Mouse (Mus musculus): ENCODE measurements around the gene Tfb2m. TPM values are rescaled to one million over a fixed set of nuclear protein-coding genes. Genes with fewer than 3 reads are reported as not detected.

The Tfb2m gene
- polyA plus RNA-seq, 1 experiment from 2014 or later = 37.2 TPM

DNA sequence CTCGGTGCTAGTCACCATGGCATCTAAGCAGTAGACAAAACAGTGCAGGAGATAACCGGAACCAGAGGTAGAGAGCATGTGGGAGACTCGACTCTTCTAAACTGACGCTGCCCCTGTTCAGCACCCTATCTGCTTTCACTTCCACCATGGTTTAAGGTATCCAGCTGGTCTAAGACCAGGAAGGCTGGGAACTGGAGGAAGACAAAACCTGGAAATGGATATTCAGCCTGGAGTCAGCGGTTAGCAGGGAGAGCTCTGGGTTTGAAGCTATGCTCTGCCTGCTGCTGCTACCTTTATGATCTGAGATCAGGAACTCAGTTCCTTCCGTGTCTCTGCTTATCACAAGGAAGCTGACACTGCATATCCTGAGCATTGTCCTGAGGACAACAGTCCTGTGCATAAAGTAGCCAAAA, 36.0 kb upstream of the Tfb2m start:
- ATAC-seq = peak; percentile 61; the same call in 1 of the 2 replicates
- H3K4me3 ChIP-seq (ENCODE audit: low read depth, low read length) = no peak overlapping the region
- H3K4me1 ChIP-seq (ENCODE audit: control insufficient read depth, insufficient read depth, low read length) = peaks cover 3% of the 10 kb centered on the region; the same call in 1 of the 2 replicates
- no peaks in the 10 kb centered on the region for H3K9me3 ChIP-seq (replicated peaks; ENCODE audit: control insufficient read depth, low read length)
- H3K36me3 ChIP-seq (ENCODE audit: control insufficient read depth, insufficient read depth, low read length) = peaks cover 14% of the 10 kb centered on the region
- no peak overlapping the region for H3K4me2 ChIP-seq (ENCODE audit: low read length)
- no peak overlapping the region for H3K9ac ChIP-seq (ENCODE audit: low read length)
- no peak overlapping the region for H3K27ac ChIP-seq (ENCODE audit: low read depth, low read length)
- WGBS = 75% methylated on average over 6 of the region's 6 CpGs
- no peaks in the 10 kb centered on the region for H3K27me3 ChIP-seq (replicated peaks; ENCODE audit: control insufficient read depth, insufficient read depth, low read length)
- peak; percentile 42 for DNase-seq (ENCODE audit: low spot score)

DNA sequence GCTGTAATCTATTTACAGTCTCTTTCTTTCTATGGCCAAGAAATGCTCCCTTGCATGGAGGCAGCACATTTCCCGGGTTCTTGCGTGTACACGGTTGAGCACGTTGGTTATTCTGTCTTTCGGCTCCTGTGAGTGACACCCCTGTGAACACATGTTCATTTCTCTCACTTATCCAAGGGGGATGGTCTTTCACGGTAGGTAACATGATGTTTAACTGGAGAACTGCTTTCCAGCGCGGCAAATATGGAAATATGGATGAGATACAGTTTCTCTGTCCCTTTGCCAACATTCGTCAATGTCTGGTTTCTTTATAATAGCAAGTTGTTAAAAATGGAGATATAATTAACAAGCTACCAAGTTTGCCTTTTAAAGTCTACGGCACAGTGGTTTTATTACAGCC, 35.4 kb upstream of the Tfb2m start:
- H3K4me2 ChIP-seq (ENCODE audit: low read length) = no peak overlapping the region
- peak; percentile 50 for DNase-seq (ENCODE audit: low spot score)

DNA sequence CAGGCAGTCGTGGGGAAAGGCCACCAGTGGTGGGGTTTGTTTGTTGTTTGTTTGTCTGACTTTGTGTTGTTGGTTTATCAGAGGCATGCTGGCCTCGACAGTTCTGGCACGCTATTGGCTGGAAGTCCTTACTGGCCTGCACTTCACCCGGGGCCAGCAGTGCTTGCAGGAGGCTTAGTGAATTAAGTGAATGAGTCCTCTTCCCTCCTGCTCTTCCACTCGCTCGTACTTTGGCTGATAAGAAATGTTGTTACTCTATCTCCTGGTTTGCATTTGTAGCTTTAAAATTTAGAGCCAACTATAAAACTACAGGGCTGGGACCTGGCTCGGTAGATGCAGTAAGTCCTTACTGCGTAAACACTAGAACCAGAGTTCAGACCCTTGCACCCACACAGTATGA, 34.1 kb upstream of the Tfb2m start:
- H3K4me2 ChIP-seq (ENCODE audit: low read length) = no peak overlapping the region
- ATAC-seq = no peak
- H3K36me3 ChIP-seq (ENCODE audit: control insufficient read depth, insufficient read depth, low read length) = peaks cover 14% of the 10 kb centered on the region
- no peak for DNase-seq (ENCODE audit: low spot score)
- H3K27ac ChIP-seq (ENCODE audit: low read depth, low read length) = no peak overlapping the region
- H3K4me3 ChIP-seq (ENCODE audit: low read depth, low read length) = no peak overlapping the region
- H3K9ac ChIP-seq (ENCODE audit: low read length) = no peak overlapping the region
- WGBS = 84% methylated on average over 8 of the region's 8 CpGs
- H3K4me1 ChIP-seq (ENCODE audit: control insufficient read depth, insufficient read depth, low read length) = no peaks in the 10 kb centered on the region
- no peaks in the 10 kb centered on the region for H3K9me3 ChIP-seq (replicated peaks; ENCODE audit: control insufficient read depth, low read length)
- no peaks in the 10 kb centered on the region for H3K27me3 ChIP-seq (replicated peaks; ENCODE audit: control insufficient read depth, insufficient read depth, low read length)

More for the DNA sequence above, 35.4 kb upstream of the Tfb2m start:
- no peak overlapping the region for H3K4me3 ChIP-seq (ENCODE audit: low read depth, low read length)
- no peaks in the 10 kb centered on the region for H3K4me1 ChIP-seq (ENCODE audit: control insufficient read depth, insufficient read depth, low read length)
- peaks cover 14% of the 10 kb centered on the region for H3K36me3 ChIP-seq (ENCODE audit: control insufficient read depth, insufficient read depth, low read length)
- no peak overlapping the region for H3K27ac ChIP-seq (ENCODE audit: low read depth, low read length)
- no peaks in the 10 kb centered on the region for H3K9me3 ChIP-seq (replicated peaks; ENCODE audit: control insufficient read depth, low read length)
- H3K9ac ChIP-seq (ENCODE audit: low read length) = no peak overlapping the region
- peak; percentile 66; the same call in 1 of the 2 replicates for ATAC-seq
- 77% methylated on average over 10 of the region's 10 CpGs for WGBS
- no peaks in the 10 kb centered on the region for H3K27me3 ChIP-seq (replicated peaks; ENCODE audit: control insufficient read depth, insufficient read depth, low read length)

DNA sequence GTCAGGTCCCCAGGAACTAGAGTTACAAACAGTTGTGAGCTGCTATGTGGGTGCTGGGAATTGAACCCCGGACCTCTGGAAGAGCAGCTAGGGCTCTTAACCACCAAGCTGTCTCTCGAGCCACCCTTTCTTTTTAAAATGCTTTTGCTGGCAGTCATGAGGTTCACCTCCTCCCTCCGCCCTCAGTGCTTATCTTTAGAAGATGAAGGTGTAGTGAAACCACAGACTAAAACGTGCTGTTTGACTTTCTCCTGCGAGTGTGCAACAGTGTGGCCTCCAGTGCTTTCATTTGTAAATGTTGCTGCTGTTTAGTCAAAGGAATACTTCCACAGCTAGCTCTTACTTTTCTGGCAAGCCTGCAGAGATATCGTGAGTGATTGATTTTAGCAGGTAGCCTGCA, 32.6 kb upstream of the Tfb2m start:
- no peak for DNase-seq (ENCODE audit: low spot score)
- WGBS = 80% methylated on average over 6 of the region's 6 CpGs
- Histone ChIP-seq H3K27me3 (replicated peaks; ENCODE audit: control insufficient read depth, insufficient read depth, low read length) (no peaks in the 10 kb centered on the region), H3K36me3 (ENCODE audit: control insufficient read depth, insufficient read depth, low read length) (peaks cover 14% of the 10 kb centered on the region), H3K4me2 (ENCODE audit: low read length) (no peak overlapping the region), H3K4me1 (ENCODE audit: control insufficient read depth, insufficient read depth, low read length) (no peaks in the 10 kb centered on the region), H3K4me3 (ENCODE audit: low read depth, low read length) (no peak overlapping the region), H3K9ac (ENCODE audit: low read length) (no peak overlapping the region), H3K27ac (ENCODE audit: low read depth, low read length) (no peak overlapping the region), H3K9me3 (replicated peaks; ENCODE audit: control insufficient read depth, low read length) (no peaks in the 10 kb centered on the region)
- ATAC-seq = no peak

DNA sequence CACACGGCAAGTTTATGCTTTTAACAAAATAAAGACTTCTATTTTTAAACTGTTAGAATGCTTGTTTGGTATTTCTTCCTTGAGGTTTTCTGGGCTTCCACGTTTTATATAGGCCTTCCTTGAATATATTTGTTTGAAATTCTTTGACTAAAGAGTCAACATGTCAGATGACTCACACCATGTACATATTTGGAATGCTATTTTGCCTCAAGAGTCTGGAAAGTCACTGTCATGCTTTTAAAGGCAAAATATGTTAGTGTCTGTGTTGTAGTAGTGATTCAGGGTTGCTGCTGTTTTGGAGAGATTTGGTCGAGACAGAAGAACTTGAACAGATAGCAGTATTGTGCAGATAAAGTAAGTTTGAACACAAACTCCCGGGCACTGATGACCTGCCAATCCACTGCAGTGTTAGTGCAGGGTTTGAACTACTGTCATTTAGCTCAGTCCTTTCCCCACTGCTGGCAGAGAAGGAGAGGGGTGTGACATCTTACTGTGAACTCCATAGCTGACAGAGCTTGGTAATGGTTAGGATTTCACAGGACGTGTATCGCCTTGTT, 27.7 kb upstream of the Tfb2m start:
- Histone ChIP-seq H3K27ac (ENCODE audit: low read depth, low read length) (no peak overlapping the region), H3K36me3 (ENCODE audit: control insufficient read depth, insufficient read depth, low read length) (no peaks in the 10 kb centered on the region), H3K4me2 (ENCODE audit: low read length) (no peak overlapping the region), H3K4me3 (ENCODE audit: low read depth, low read length) (no peak overlapping the region), H3K27me3 (replicated peaks; ENCODE audit: control insufficient read depth, insufficient read depth, low read length) (no peaks in the 10 kb centered on the region), H3K9me3 (replicated peaks; ENCODE audit: control insufficient read depth, low read length) (no peaks in the 10 kb centered on the region), H3K9ac (ENCODE audit: low read length) (no peak overlapping the region), H3K4me1 (ENCODE audit: control insufficient read depth, insufficient read depth, low read length) (no peaks in the 10 kb centered on the region)
- ATAC-seq (no peak), DNase-seq (ENCODE audit: low spot score) (no peak)
- 87% methylated on average over 6 of the region's 6 CpGs for WGBS

DNA sequence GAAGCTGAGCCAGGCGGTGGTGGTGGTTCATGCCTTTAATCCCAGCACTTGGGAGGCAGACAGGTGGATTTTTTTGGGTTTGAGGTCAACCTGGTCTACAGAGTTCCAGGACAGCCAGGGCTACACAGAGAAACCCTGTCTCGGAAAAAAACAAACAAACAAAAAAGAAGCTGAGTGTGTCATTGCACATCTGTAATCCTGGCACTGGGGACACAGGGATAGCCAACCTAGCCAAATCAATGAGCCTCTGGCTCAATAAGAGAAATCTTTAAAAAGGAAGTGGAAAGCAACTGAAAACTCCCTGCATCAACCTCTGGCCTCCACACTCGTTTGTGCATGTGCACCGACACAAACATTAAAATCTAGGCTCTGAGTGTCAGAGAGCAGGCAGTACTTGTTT, 25.6 kb upstream of the Tfb2m start:
- Histone ChIP-seq H3K4me2 (ENCODE audit: low read length) (no peak overlapping the region), H3K9ac (ENCODE audit: low read length) (no peak overlapping the region), H3K9me3 (replicated peaks; ENCODE audit: control insufficient read depth, low read length) (no peaks in the 10 kb centered on the region), H3K36me3 (ENCODE audit: control insufficient read depth, insufficient read depth, low read length) (no peaks in the 10 kb centered on the region), H3K27me3 (replicated peaks; ENCODE audit: control insufficient read depth, insufficient read depth, low read length) (no peaks in the 10 kb centered on the region), H3K27ac (ENCODE audit: low read depth, low read length) (no peak overlapping the region), H3K4me1 (ENCODE audit: control insufficient read depth, insufficient read depth, low read length) (no peaks in the 10 kb centered on the region), H3K4me3 (ENCODE audit: low read depth, low read length) (no peak overlapping the region)
- 88% methylated on average over 4 of the region's 4 CpGs for WGBS
- DNase-seq (ENCODE audit: low spot score) (no peak), ATAC-seq (no peak)

DNA sequence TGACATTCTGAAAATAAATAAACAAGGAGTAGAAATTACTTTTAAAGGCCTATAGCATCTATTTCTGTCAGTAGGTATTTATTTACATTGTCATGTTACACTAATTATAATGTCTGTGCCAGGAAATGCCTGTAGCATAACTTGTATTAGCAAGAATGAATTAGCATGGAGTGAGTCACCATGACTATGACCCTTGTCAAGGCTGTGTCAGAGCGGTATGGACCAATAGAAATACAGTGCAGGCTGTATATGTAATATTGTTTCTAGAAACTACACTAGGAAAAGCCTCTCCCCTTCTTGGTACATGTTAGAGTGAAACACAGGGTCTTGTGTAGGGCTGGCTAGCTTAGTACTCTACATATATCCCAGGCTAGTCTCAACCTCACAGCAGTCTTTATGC, 24.4 kb upstream of the Tfb2m start:
- 91% methylated on average over 1 of the region's 1 CpGs for WGBS
- no peak for DNase-seq (ENCODE audit: low spot score)
- no peak for ATAC-seq

DNA sequence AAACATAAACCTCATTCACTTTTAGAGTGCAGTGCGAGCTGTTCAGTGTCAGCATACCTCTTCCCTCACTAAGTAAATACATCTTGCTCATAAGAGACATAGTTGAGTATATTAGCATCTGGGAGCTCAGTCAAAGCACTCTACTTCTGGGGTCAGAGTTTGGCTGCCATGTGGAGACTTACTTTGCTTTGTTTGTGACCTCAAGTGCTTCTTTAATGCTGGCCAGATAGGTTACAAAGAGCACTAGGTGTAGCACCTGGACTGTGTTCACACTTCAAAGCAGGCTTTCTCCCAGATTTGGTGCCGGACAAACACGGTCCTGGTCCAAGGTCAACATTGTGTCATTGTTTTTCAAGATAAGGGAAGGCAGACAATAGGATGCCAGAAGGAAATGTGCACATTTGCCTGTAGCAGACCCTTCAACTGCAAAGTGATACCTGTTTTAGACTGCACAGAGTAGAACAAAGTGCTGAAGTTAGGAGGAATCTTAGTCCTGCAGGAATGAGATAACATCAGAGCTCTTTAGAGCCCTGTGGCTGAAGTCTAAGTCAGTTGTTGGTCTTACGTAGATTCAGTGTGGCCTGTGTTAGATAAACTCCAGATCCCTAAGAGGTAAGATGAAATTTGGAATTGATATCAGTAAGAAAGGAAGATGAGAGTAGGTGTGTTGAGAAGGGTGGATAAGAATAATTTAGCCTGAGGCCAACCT, 22.8 kb upstream of the Tfb2m start:
- Histone ChIP-seq H3K4me3 (ENCODE audit: low read depth, low read length) (no peak overlapping the region), H3K4me2 (ENCODE audit: low read length) (no peak overlapping the region), H3K27ac (ENCODE audit: low read depth, low read length) (no peak overlapping the region), H3K9me3 (replicated peaks; ENCODE audit: control insufficient read depth, low read length) (no peaks in the 10 kb centered on the region), H3K9ac (ENCODE audit: low read length) (no peak overlapping the region), H3K36me3 (ENCODE audit: control insufficient read depth, insufficient read depth, low read length) (no peaks in the 10 kb centered on the region), H3K27me3 (replicated peaks; ENCODE audit: control insufficient read depth, insufficient read depth, low read length) (no peaks in the 10 kb centered on the region), H3K4me1 (ENCODE audit: control insufficient read depth, insufficient read depth, low read length) (no peaks in the 10 kb centered on the region)
- DNase-seq (ENCODE audit: low spot score) (no peak), ATAC-seq (no peak)
- WGBS = 95% methylated on average over 4 of the region's 4 CpGs

More for the DNA sequence above, 24.4 kb upstream of the Tfb2m start:
- no peak overlapping the region for H3K9ac ChIP-seq (ENCODE audit: low read length)
- H3K9me3 ChIP-seq (replicated peaks; ENCODE audit: control insufficient read depth, low read length) = no peaks in the 10 kb centered on the region
- no peaks in the 10 kb centered on the region for H3K4me1 ChIP-seq (ENCODE audit: control insufficient read depth, insufficient read depth, low read length)
- H3K36me3 ChIP-seq (ENCODE audit: control insufficient read depth, insufficient read depth, low read length) = no peaks in the 10 kb centered on the region
- H3K27ac ChIP-seq (ENCODE audit: low read depth, low read length) = no peak overlapping the region
- no peaks in the 10 kb centered on the region for H3K27me3 ChIP-seq (replicated peaks; ENCODE audit: control insufficient read depth, insufficient read depth, low read length)
- no peak overlapping the region for H3K4me2 ChIP-seq (ENCODE audit: low read length)
- H3K4me3 ChIP-seq (ENCODE audit: low read depth, low read length) = no peak overlapping the region

DNA sequence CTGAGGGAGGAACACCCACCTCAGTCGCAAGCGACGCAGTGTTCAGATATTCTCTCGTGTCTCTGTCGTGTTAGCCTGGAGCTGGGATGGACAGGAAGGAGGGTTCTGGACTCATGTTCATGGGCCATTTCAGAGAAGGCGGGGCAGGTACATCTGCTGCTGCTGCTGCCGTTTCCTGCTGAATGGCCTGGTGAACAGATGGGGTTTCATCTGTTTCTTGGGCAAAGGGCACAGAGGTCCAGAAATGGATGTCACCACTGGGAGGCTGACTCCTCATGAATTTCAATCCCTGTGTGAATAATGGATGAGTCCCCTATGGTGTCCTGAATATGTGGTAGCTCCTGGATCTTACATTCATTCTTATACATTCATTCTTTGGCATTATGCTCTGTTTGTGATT, 21.5 kb upstream of the Tfb2m start:
- no peaks in the 10 kb centered on the region for H3K27me3 ChIP-seq (replicated peaks; ENCODE audit: control insufficient read depth, insufficient read depth, low read length)
- ATAC-seq (peak; percentile 18; the same call in 1 of the 2 replicates), DNase-seq (ENCODE audit: low spot score) (peak; percentile 27)
- 76% methylated on average over 7 of the region's 7 CpGs for WGBS
- no peaks in the 10 kb centered on the region for H3K4me1 ChIP-seq (ENCODE audit: control insufficient read depth, insufficient read depth, low read length)
- H3K4me2 ChIP-seq (ENCODE audit: low read length) = no peak overlapping the region
- H3K9ac ChIP-seq (ENCODE audit: low read length) = no peak overlapping the region
- no peaks in the 10 kb centered on the region for H3K9me3 ChIP-seq (replicated peaks; ENCODE audit: control insufficient read depth, low read length)
- no peaks in the 10 kb centered on the region for H3K36me3 ChIP-seq (ENCODE audit: control insufficient read depth, insufficient read depth, low read length)
- H3K4me3 ChIP-seq (ENCODE audit: low read depth, low read length) = no peak overlapping the region
- H3K27ac ChIP-seq (ENCODE audit: low read depth, low read length) = no peak overlapping the region

Measured in forebrain, embryonic 14.5 days (tissue).